Mouse (Mus musculus) inflammation-experienced regulatory T-cells, adult 6 months (primary cell): Measurements from ENCODE around the gene Cct4. TPM values are rescaled to one million over a fixed set of nuclear protein-coding genes. Genes with fewer than 3 reads are reported as not detected.

Experiments
- ATAC-seq: one replicate; pipeline ENCODE4 v1.8.0; 2017
- polyA plus RNA-seq, 3 experiments: library from polyadenylated mRNA; unstranded; fragments of 100-300 nt; shearing (Covaris generic); gene quantifications; one replicate each; pipeline ENCODE4 v1.2.1; 2017

Gene Cct4
- polyA plus RNA-seq: 100 to 1,000 TPM; 197 to 230 (median 201) TPM

DNA sequence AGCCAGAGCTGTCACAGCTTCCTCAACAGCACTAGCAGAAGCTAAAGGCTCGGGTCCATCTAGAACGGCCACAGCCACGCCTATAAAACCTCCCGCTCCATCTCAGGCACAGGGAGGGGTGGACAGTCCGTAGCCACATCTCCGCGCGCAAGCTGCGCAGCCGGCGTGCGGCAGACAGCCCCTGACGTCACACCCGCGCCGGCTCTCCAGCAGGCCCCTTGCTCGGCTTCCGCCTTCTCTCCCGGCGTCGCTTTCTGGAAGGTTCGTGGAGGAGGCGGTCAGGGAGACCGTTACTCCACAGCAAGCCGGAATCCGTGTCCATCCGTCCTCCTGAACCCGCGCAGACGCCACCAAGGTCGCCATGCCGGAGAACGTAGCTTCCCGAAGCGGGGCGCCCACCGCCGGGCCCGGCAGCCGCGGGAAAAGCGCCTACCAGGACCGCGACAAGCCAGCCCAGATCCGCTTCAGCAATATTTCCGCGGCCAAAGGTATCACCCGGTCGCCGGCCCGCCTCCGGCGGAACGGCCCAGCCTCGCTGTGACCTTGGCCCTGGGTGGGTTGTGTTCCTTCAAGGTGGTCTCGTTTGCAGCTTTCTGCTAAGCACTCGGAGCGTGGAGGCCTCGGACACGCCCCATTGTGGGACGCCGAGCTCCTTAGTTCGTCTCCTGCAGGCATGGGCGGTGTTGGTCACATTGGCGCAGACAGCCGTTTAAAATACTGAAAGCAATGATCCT, at the start of gene Cct4:
Gene Cct4, plus strand, starts transcription at position 127 of the 734 bp plus-strand sequence.
- ATAC-seq: peak; percentile 90

- ATAC-seq: no peak
Observed at GRCm38 (mm10) chr11:22949101-22949500, 41.2 kb upstream of the Cct4 start.

DNA sequence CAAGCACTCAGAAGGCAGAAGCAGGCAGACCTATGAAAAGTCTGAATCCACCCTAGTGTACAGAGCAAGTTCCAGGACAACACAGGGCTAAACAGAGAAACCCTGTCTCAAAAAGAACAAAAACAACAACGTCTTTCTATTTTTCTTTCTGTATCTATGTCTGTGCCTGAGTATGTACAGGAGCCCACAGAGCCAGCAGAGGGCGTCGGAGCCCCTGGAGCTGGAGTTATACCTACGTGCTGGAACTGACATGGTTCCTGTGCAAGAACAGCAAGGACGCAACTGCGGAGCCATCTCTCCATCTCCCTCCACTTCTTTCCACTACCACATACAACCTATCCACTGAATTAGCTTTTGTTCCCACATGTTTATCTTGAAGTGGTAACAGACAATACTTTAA, 40.2 kb upstream of the Cct4 start:
- no peak for ATAC-seq

DNA sequence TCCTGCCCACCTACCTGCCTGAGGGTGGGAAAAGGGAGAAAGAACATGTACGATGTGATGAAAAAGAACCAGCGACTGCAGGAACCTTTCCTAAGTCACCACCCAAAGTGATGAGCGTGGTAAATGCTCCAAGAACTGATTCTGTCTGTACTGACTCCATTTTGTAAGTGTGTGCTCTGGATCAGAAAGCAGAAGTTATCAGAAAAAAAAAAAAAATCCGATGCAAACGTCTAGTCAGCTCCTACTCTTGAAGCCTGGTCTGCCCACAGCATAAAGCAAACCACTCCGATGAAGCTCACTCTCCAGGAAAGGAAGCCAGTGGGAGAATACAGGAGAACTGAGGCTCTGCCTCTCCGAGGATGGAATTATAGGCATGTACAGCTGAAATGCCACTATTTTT, 37.7 kb upstream of the Cct4 start:
- ATAC-seq: no peak

DNA sequence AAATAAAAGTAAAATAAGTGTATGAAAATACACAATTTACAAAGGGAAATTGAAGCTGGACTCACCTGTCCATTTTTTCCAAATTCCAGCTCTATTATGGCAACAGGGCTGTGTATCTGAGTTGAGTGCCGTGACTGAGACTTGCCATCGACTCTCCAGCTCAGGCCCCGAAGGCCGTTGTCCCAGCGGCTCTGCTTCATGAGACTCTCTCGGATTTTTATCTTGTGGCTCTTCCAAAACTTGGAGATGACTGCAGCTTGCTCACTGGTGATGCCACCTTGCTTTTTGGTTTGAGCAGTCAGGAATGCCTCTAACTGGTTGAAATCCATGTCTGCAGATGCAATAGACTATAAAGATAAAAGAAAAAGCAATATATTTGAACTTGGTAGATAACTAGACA, 34.0 kb upstream of the Cct4 start:
- ATAC-seq: no peak

DNA sequence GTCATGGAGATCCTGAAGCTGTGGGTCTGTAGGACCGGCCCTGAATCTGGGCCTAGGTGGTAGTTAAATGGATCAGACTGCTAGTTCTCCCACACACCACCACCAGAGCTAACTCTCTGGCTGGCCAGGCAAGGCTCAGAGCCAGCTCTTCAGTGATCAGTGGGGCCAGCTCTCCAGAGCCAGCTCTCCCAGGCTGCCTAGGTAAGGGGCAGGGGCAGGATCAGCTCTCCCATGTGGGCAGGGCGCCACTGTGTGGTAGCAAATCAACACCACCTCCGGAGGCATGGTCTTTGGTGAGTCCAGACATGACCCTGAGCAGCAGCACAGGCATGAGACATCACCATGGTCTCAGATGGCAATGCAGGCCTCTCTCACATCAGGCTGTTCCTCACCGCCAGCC, 33.5 kb upstream of the Cct4 start:
- ATAC-seq: peak; percentile 69

- peak; percentile 57 for ATAC-seq
Observed at GRCm38 (mm10) chr11:22957791-22958374, 32.4 kb upstream of the Cct4 start.

- no peak for ATAC-seq
Observed at GRCm38 (mm10) chr11:22962101-22962500, 28.2 kb upstream of the Cct4 start.

GRCm38 (mm10) chr11:22964401-22964800, 25.9 kb upstream of the Cct4 start:
- ATAC-seq: no peak

GRCm38 (mm10) chr11:22965503-22965902, 24.8 kb upstream of the Cct4 start:
- no peak for ATAC-seq

DNA sequence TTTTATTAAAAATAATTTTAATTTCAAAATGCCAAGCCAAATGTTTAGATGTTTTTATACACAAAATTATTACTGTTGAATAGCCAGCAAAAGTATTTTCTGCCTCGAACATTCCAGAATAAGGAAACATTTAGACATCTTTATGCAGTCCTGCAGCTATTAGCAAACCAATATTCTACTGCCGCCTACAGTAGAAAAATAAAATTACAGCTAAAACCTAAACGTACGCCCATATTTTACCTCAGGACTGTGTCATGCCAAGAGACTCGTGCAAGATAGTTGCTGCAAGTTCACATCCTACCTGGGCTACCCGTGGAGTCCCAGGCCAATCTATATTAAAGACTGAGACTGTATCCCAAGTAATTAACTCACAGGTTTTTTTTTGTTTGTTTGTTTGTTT, 20.8 kb upstream of the Cct4 start:
- ATAC-seq: peak; percentile 36

DNA sequence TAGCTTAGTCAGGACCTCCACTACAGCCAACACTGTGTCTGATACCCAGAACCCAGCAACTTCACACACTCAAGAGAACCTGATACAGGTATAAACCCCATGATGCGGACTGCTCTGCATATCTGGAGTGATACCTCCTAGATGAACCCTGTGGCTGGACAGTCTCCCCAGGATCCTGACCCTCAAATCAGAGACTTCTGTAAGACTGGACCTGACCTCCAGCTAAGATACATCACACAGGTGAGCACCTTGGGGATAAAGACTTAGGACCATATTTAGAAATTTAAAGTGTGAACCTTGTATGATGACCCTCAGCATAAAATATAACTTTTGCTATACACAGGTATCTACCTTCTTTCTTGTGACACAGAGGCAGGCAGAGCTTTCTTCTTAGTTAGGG, 19.8 kb upstream of the Cct4 start:
- ATAC-seq: no peak

DNA sequence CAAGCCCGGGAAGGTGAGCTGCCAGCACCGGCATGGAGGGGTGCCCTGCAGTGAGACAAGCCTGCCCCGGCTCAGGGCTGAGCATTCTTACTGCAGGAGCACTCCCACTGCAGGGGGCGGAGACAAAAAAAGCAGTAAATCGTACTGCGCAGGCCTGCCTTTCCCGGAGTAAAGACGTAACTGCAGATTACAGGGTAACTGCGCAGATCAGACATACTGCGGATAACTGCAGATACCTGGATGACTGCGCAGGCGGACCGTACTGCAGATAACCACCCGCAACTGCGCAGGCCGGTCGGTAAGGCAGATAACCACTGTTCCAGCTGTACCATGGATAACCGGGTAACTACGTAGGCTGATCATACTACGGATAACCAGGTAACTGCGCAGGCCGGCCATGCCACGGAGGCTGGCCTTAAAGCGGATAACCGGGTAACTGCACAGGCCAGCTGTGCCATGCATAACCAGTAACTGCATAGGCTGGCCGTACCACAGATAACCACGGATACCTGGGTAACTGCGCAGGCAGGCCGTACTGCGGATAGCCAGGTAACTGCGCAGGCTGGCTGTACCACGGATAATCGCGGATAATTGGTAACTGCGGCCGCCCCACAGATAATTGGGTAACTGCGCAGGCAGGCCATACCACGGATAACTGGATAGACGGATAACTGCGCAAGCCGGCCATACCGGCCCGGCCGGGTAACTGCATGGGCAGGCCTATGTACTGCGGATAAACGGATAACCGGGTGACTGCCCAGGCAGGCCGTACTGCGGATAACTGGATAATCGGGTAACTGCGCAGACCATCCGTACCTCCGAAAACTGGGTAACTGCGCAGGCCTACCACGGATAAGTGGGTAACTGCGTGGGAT, 18.2 kb upstream of the Cct4 start, which contains the start of gene Zrsr1:
Gene Zrsr1, plus strand, starts transcription at position 171 of the 875 bp plus-strand sequence.
- ATAC-seq: peak; percentile 78

DNA sequence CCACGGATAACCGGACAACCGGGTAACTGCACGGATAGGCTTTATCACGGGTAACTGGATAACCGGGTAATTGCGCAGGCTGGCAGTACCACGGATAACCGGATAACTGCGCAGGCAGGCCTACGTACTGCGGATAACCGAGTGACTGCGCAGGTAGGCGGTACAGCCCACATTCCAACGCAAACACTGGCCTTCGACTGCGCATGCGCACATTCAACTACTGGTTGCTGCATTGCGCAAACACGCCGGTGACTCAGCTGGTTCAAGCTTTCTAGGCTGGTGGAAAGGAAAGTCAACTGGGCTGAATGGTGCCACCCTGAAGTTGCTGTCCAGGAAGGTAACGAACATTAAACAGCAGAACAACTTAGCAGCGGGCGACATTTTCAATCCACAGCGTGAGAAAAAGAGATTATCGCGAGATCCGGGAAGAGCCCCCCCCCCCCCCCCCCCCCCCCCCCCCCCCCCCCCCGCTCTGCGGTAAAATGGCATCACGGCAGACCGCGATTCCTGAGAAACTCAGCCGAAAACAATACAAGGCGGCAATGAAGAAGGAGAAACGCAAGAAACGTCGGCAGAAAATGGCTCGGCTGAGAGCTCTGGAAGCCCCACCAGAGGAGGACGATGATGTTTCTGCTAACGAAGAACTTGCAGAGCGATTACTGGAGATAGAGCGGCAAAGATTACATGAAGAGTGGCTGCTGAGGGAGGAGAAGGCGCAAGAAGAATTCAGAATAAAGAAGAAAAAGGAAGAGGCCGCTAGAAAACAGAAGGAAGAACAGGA, 17.4 kb upstream of the Cct4 start:
- ATAC-seq: peak; percentile 60

GRCm38 (mm10) chr11:22973599-22973998, 16.7 kb upstream of the Cct4 start:
- ATAC-seq: no peak

GRCm38 (mm10) chr11:22978215-22978614, 12.1 kb upstream of the Cct4 start:
- ATAC-seq: no peak

- ATAC-seq: no peak
Observed at GRCm38 (mm10) chr11:22978711-22979110, 11.6 kb upstream of the Cct4 start.

DNA sequence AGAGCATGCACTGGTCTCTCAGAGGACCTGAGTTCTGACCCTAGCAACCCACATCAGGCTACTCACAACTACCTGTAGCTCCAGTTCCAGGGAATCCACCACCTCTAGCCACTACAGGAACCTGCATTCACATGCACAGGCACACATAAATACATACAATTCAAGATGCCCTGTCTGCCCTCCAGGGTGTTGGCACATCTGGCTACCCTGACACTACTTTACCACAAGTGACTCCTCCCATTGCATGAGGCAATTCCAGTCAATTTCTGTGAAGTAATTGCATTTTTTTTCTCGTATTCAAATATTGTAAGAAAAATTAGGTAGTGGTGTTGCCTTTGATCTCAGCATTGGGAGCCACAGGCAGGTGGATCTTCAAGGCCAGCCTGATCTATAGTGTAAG, 11.1 kb upstream of the Cct4 start:
- ATAC-seq: no peak

DNA sequence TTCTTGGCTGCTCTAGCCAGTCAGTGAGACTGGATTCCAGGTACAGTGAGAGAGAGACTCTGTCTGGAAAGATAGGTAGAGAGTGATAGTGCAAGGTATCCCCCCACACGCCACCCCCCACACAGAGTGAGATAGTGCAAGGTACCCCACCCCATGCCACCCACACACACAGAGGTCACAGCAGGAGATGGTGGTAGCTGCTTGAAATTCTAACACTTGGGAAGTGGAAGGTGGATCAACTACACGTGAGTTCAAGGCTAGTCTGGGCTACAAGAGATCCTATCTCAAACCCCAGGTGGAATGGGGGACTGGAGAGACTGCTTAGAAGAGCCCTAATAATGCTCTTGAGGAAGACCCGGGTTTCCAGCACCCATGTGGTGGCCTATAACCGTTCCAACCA, 9.3 kb upstream of the Cct4 start:
- no peak for ATAC-seq

- ATAC-seq: peak; percentile 29
Observed at GRCm38 (mm10) chr11:22981543-22981950, 8.8 kb upstream of the Cct4 start.

GRCm38 (mm10) chr11:22981984-22982757, 8.1 kb upstream of the Cct4 start, which contains the start of the genes Gm28048 and Commd1:
Gm28048 (minus strand) TSS chr11:22982090.
Commd1 (minus strand) TSS chr11:22982382.
- ATAC-seq: peak; percentile 93

DNA sequence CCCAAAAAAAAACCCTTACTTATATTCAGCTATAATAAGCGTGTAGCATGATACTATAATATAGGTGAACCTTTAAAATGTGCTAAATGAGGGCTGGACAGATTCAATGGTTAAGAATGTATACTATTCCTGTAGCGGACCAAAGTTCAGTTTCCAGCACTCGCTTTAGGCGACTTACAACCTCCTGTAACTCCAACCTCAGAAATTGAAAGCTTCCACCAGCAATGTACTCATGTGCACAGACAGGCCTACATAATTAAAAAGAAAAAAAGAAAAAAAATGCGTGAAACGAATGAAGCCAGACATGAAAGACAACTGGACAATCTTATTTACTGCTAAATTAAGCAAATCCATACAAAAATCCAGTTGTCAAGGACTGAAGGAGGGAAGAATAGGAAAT, 7.5 kb upstream of the Cct4 start:
- no peak for ATAC-seq
